Mouse (Mus musculus): ENCODE results near the gene Syngr3.

- TF ChIP-seq POLR2A (IDR thresholded peaks at IDR 0.05; ENCODE audit: borderline replicate concordance, control insufficient read depth, low read depth, low read length), result no peak
- no peak for TF ChIP-seq CTCF (IDR thresholded peaks at IDR 0.05; ENCODE audit: control insufficient read depth, insufficient read depth, low read length)
These were observed 9.0 kb upstream of the Syngr3 start for GRCm38 (mm10) chr17:24698715-24699114.
